ENCODE assay signal across 14 mouse cellular contexts in the genomic region with DNA sequence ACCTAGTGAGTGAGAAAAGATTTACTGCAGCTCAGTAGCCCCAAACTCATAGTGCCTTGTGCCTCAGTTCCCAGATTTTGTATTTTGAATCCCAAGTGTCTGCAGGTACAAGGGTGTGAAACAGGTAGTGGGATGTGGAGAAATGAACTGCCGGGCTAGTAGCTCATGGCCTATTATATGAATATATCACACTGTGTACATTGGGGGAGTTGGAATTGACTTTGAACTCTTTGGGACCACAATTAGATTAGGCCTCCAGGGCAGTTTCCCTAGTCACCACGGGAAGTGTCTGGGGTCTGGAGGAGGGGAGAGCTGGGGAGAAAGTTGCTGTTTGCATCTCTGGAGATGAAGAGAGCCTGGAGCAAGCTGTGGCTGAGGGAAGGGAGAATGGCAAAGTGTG. TPM values are rescaled to one million over a fixed set of nuclear protein-coding genes. Genes with fewer than 3 reads are reported as not detected.
A peak's percentile ranks its signal among the peaks of the same experiment; 100 is the strongest.
DNase-seq lines count a peak whose midpoint lies in the region; ATAC-seq and TF ChIP-seq lines count a peak whose summit lies in the region.
"Had no signal": no experiment of that assay in that cellular context is flagged by ENCODE, and none has a peak within 500 bp of the region (broad histone marks: within the 10 kb centered on the region; RNA-seq: fewer than 3 reads in every experiment).

No protein-coding gene starts in this region.

- TF ChIP-seq POLR2A in heart, adult 2 months (IDR thresholded peaks at IDR 0.05; ENCODE audit: insufficient read depth, low read depth, low read length), result no peak

- peak overlapping the region; percentile 73 for H3K27ac ChIP-seq in heart, adult 2 months
- 0 out of 2 replicates have a peak overlapping the region, but pooled peaks have one; percentile 19 for H3K27ac ChIP-seq in kidney, postnatal 0 days
- H3K27ac ChIP-seq in kidney, embryonic 14.5 days (ENCODE audit: low read depth, low read length), result no peak overlapping the region
- H3K27ac ChIP-seq in limb, embryonic 12.5 days, result 0 out of 2 replicates have a peak overlapping the region, but pooled peaks have one; percentile 45
- H3K27ac ChIP-seq: embryonic facial prominence, embryonic 15.5 days had no signal

- peaks cover 2% of the 10 kb centered on the region; the same call in 1 of the 2 replicates for H3K79me2 ChIP-seq in heart, adult 2 months (replicated peaks; ENCODE audit: control insufficient read depth, insufficient read depth, low read length)

- H3K27me3 ChIP-seq in heart, adult 2 months (ENCODE audit: control insufficient read depth, insufficient read depth, low read length), result no peaks in the 10 kb centered on the region
- no peaks in the 10 kb centered on the region for H3K27me3 ChIP-seq in kidney, postnatal 0 days (ENCODE audit: insufficient read depth, low read length)
- H3K27me3 ChIP-seq in kidney, embryonic 14.5 days (ENCODE audit: control insufficient read depth, insufficient read depth, low read length), result no peaks in the 10 kb centered on the region
- no peaks in the 10 kb centered on the region for H3K27me3 ChIP-seq in limb, embryonic 12.5 days
- H3K27me3 ChIP-seq: embryonic facial prominence, embryonic 15.5 days had no signal

- H3K4me2 ChIP-seq in kidney, postnatal 0 days (ENCODE audit: low read length), result no peak overlapping the region
- H3K4me2 ChIP-seq in kidney, embryonic 14.5 days (replicated peaks; ENCODE audit: low read depth, low read length), result no peak overlapping the region
- no peak overlapping the region for H3K4me2 ChIP-seq in limb, embryonic 12.5 days
- H3K4me2 ChIP-seq: embryonic facial prominence, embryonic 15.5 days; midbrain, embryonic 11.5 days had no signal

- intact Hi-C loops in heart, adult 2 months (cut with DNase I), result no loop called here

- TF ChIP-seq EP300 in heart, adult 2 months (IDR thresholded peaks at IDR 0.05; ENCODE audit: insufficient read depth, low read depth, low read length), result no peak

- no peak for ATAC-seq in kidney, postnatal 0 days (replicated peaks; ENCODE audit: low FRiP score, low read depth)
- no peak for ATAC-seq in kidney, embryonic 14.5 days (ENCODE audit: low FRiP score, low TSS enrichment)
- ATAC-seq in limb, embryonic 12.5 days (ENCODE audit: insufficient number of reproducible peaks, insufficient read depth, low FRiP score, low TSS enrichment, low read depth), result no peak

- TF ChIP-seq CTCF in heart, adult 2 months (IDR thresholded peaks at IDR 0.05), result no peak
- TF ChIP-seq CTCF in kidney, postnatal 0 days (IDR thresholded peaks at IDR 0.05; ENCODE audit: low read depth), result no peak

- peaks cover 33% of the 10 kb centered on the region for H3K4me1 ChIP-seq in heart, adult 2 months (ENCODE audit: control insufficient read depth, insufficient read depth, low read length)
- H3K4me1 ChIP-seq in kidney, postnatal 0 days (replicated peaks; ENCODE audit: insufficient read depth, low read length), result peaks cover 25% of the 10 kb centered on the region
- H3K4me1 ChIP-seq in kidney, embryonic 14.5 days (ENCODE audit: control insufficient read depth, insufficient read depth, low read length), result peaks cover 17% of the 10 kb centered on the region
- peaks cover 17% of the 10 kb centered on the region for H3K4me1 ChIP-seq in limb, embryonic 12.5 days (replicated peaks)

- WGBS in heart, adult 2 months, result 49% methylated on average over 2 of the region's 2 CpGs
- WGBS in kidney, postnatal 0 days, result 47% methylated on average over 2 of the region's 2 CpGs
- WGBS in kidney, embryonic 14.5 days, result 37% methylated on average over 2 of the region's 2 CpGs
- 36% methylated on average over 2 of the region's 2 CpGs for WGBS in limb, embryonic 12.5 days

- H3K9me3 ChIP-seq in kidney, postnatal 0 days (replicated peaks; ENCODE audit: low read length), result no peaks in the 10 kb centered on the region
- no peaks in the 10 kb centered on the region for H3K9me3 ChIP-seq in kidney, embryonic 14.5 days (ENCODE audit: control insufficient read depth, low read length)
- no peaks in the 10 kb centered on the region for H3K9me3 ChIP-seq in limb, embryonic 12.5 days
- H3K9me3 ChIP-seq: embryonic facial prominence, embryonic 15.5 days had no signal

- H3K36me3 ChIP-seq in heart, adult 2 months (ENCODE audit: control insufficient read depth, insufficient read depth, low read length), result peaks cover 45% of the 10 kb centered on the region
- H3K36me3 ChIP-seq in kidney, postnatal 0 days (ENCODE audit: insufficient read depth, low read length), result no peaks in the 10 kb centered on the region
- no peaks in the 10 kb centered on the region for H3K36me3 ChIP-seq in kidney, embryonic 14.5 days (ENCODE audit: control insufficient read depth, insufficient read depth, low read length)
- peaks cover 2% of the 10 kb centered on the region; the same call in 1 of the 2 replicates for H3K36me3 ChIP-seq in limb, embryonic 12.5 days
- H3K36me3 ChIP-seq: embryonic facial prominence, embryonic 15.5 days had no signal

- DNase-seq in heart, adult 2 months, result no peak
- no peak for DNase-seq in heart, adult 9 months (ENCODE audit: low spot score in 2 of 2)
- DNase-seq in kidney, postnatal 0 days (ENCODE audit: low spot score), result no peak
- DNase-seq in forelimb bud, embryonic 11.5 days (ENCODE audit: low read depth, low spot score), result peak; percentile 44
- no peak for DNase-seq in gastrocnemius, adult 18-20 months (ENCODE audit: low spot score)
- no peak for DNase-seq in thymus, postnatal 4 days
- DNase-seq: adrenal gland, postnatal 25 days; cerebellum, adult 9-10 months; kidney, postnatal 36 days; thymus, adult 18-20 months had no signal

- no peak overlapping the region for H3K4me3 ChIP-seq in heart, adult 2 months
- H3K4me3 ChIP-seq in kidney, postnatal 0 days (replicated peaks; ENCODE audit: low read depth, low read length), result no peak overlapping the region
- no peak overlapping the region for H3K4me3 ChIP-seq in kidney, embryonic 14.5 days (ENCODE audit: low read length)
- no peak overlapping the region for H3K4me3 ChIP-seq in limb, embryonic 12.5 days (replicated peaks)
- H3K4me3 ChIP-seq: embryonic facial prominence, embryonic 15.5 days had no signal

- peak overlapping the region; percentile 1; the same call in 1 of the 2 replicates for H3K9ac ChIP-seq in heart, adult 2 months (ENCODE audit: low read depth, low read length)
- H3K9ac ChIP-seq in kidney, postnatal 0 days (ENCODE audit: low read depth, low read length), result no peak overlapping the region
- no peak overlapping the region for H3K9ac ChIP-seq in kidney, embryonic 14.5 days (ENCODE audit: low read depth, low read length)
- no peak overlapping the region for H3K9ac ChIP-seq in limb, embryonic 12.5 days (replicated peaks)
- H3K9ac ChIP-seq: embryonic facial prominence, embryonic 15.5 days had no signal

RNA-seq across cellular contexts. Expression of gene Lrrfip2, which starts 31.0 kb away (rescaled TPM):
- total RNA-seq in heart, adult 2 months (2021), result 10 to 100 TPM; 83.6 to 84.1 TPM
- 33.5 and 61.2 TPM in 2 replicates for polyA plus RNA-seq in heart, adult 2 months (2012; rRNA removed)
- polyA plus RNA-seq in kidney, postnatal 0 days (2015; fragmentation: Nextera tagmentation; extraction: Ambion mirVana), result 39.6 and 39.9 TPM in 2 replicates
- 29.6 and 37.8 TPM in 2 replicates for polyA plus RNA-seq in kidney, embryonic 14.5 days (2014; fragmentation: Nextera tagmentation; extraction: Ambion mirVana)
- 45.0 and 45.9 TPM in 2 replicates for polyA plus RNA-seq in limb, embryonic 12.5 days (2016; fragmentation: Nextera tagmentation; extraction: Ambion mirVana)
- total RNA-seq in gastrocnemius, adult 18-20 months (2021), result 10 to 100 TPM; 72.4 to 82.2 TPM
